Mouse (Mus musculus): ENCODE data around the gene Rpgr.

DNA sequence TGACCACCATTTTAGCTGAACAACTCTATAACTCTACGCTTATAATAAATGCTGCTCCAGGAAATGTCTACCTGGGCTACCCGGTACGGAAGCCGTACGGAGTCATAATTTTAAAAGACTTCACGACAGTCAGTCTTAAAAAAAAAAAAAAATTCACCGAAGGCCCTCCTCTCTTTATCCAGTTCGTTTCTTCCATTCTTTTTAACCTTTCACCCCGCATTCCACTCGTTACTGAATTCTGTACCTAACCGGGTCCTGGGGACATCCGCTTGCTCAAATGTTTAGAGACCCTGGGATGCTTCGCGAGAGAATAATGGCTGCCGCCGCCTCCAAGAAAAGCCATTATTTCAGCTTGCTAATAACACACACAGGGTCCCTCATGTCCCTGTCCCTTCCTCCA is 748 bp downstream of the Rpgr start:
- TF ChIP-seq POLR2A (IDR thresholded peaks at IDR 0.05; ENCODE audit: low read depth, low read length) (no peak; the same call in 1 of the 2 replicates), CTCF (IDR thresholded peaks at IDR 0.05; ENCODE audit: borderline replicate concordance, insufficient read depth, low read length) (no peak)

All from embryonic fibroblast, embryonic 13.5 days (primary cell).